Mouse (Mus musculus): ENCODE measurements around the gene Ncapd2.

GRCm38 (mm10) chr6:125232045-125232437, 40.5 kb upstream of the Ncapd2 start:
- no peak for TF ChIP-seq CTCF (conservative IDR thresholded peaks at IDR 0.05 in 1 of 2, IDR thresholded peaks at IDR 0.05 in 1 of 2; ENCODE audit: low read depth in 2 of 2, low read length in 2 of 2)
- no peak for TF ChIP-seq HCFC1 (IDR thresholded peaks at IDR 0.05; ENCODE audit: low read depth, low read length)
- TF ChIP-seq MYC (IDR thresholded peaks at IDR 0.05; ENCODE audit: low read depth, low read length): 0 out of 2 replicates have a peak, but pooled peaks have one; percentile 17
- TF ChIP-seq MEF2A (IDR thresholded peaks at IDR 0.05; ENCODE audit: borderline replicate concordance, low read depth, low read length): no peak
- TF ChIP-seq MAX (IDR thresholded peaks at IDR 0.05; ENCODE audit: low read length): no peak
- TF ChIP-seq RCOR1 (conservative IDR thresholded peaks at IDR 0.05; ENCODE audit: low read depth, low read length): no peak; the same call in 1 of the 2 replicates
- TF ChIP-seq ZNF384 (IDR thresholded peaks at IDR 0.05; ENCODE audit: low read depth, low read length): no peak
- no peak for TF ChIP-seq EP300 (IDR thresholded peaks at IDR 0.05; ENCODE audit: low read length)
- TF ChIP-seq POLR2A (IDR thresholded peaks at IDR 0.05; ENCODE audit: low read depth, low read length): no peak
- TF ChIP-seq USF2 (conservative IDR thresholded peaks at IDR 0.05; ENCODE audit: low read depth, low read length): no peak
- no peak for TF ChIP-seq E2F4 (IDR thresholded peaks at IDR 0.05; ENCODE audit: insufficient replicate concordance, low read depth, low read length)
- no peak for TF ChIP-seq BHLHE40 (IDR thresholded peaks at IDR 0.05; ENCODE audit: low read depth, low read length)
- no peak for TF ChIP-seq USF1 (IDR thresholded peaks at IDR 0.05; ENCODE audit: low read depth, low read length)
- TF ChIP-seq ETS1 (conservative IDR thresholded peaks at IDR 0.05; ENCODE audit: low read depth, low read length): no peak

Data from CH12.LX (cell line).